Mouse (Mus musculus): ENCODE measurements around the gene Rhbdf2. TPM values are rescaled to one million over a fixed set of nuclear protein-coding genes. Genes with fewer than 3 reads are reported as not detected.

The Rhbdf2 gene
- polyA plus RNA-seq, 1 experiment from 2014 or later: 17.9 TPM

DNA sequence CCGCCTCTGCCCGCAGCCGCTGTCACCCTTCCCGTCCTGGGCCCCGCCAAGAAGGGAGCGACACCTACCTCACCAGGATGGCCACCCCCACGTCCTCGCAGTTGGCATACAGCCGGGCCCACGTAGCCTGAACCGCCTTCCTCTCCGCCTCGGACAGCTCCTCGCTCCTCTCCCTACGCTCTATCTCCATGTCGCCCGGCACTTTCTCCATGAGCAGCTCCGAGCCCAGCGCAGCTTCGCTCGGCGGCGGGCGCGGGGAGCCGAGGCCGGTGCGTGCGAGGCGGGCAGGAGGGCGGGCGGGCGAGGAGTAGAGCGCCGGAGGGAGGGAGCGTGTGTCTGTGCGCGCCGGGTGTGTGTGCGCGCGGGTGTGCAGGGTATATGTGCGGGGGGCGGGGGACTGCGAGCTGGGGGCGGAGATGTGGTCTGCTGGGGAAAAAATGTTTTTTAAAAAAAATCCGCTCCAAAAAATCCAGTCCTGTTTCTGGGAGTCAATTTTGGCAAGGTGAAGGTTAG lies 26.9 kb upstream of the Rhbdf2 start:
- Histone ChIP-seq H3K4me1 (replicated peaks; ENCODE audit: control insufficient read depth, insufficient read depth, low read length) (peaks cover 27% of the 10 kb centered on the region), H3K4me3 (ENCODE audit: low read length) (peak overlapping the region; percentile 61), H3K9me3 (ENCODE audit: control insufficient read depth, low read length) (no peaks in the 10 kb centered on the region), H3K4me2 (ENCODE audit: low read depth, low read length) (peak overlapping the region; percentile 98), H3K36me3 (ENCODE audit: control insufficient read depth, insufficient read depth, low read length) (no peaks in the 10 kb centered on the region), H3K27me3 (ENCODE audit: control insufficient read depth, insufficient read depth, low read depth, low read length) (peaks cover 31% of the 10 kb centered on the region), H3K27ac (ENCODE audit: low read length) (no peak overlapping the region), H3K9ac (ENCODE audit: low read length) (peak overlapping the region; percentile 74)
- under 1% methylated on average over 46 of the region's 47 CpGs for WGBS
- ATAC-seq (ENCODE audit: low read depth): no peak

DNA sequence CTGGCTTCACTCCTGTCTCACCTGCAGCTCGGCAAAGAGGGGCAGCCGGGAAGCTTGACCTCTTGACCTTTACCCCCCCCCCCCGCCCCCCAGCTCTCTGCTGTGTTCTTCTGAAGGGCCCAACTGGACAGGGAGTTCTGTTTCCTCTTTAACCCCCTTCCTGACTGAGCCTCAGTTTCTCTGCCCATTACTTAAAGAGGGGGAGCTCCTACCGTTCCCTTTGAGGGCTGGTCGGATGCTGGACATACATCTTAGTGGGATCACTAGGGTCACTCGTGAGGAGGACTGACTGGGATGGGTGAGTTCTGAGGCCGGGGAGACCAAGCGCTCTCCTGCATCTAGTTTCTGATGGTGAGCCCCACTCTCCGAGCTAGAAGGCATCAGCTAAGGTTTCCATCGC lies 26.4 kb upstream of the Rhbdf2 start, which contains the start of gene Prcd:
Gene Prcd, plus strand, starts transcription at position 301 of the 400 bp plus-strand sequence.
- Histone ChIP-seq H3K4me1 (replicated peaks; ENCODE audit: control insufficient read depth, insufficient read depth, low read length) (peaks cover 30% of the 10 kb centered on the region), H3K27ac (ENCODE audit: low read length) (no peak within 1 kb of the TSS)
- no peak for ATAC-seq (ENCODE audit: low read depth)

DNA sequence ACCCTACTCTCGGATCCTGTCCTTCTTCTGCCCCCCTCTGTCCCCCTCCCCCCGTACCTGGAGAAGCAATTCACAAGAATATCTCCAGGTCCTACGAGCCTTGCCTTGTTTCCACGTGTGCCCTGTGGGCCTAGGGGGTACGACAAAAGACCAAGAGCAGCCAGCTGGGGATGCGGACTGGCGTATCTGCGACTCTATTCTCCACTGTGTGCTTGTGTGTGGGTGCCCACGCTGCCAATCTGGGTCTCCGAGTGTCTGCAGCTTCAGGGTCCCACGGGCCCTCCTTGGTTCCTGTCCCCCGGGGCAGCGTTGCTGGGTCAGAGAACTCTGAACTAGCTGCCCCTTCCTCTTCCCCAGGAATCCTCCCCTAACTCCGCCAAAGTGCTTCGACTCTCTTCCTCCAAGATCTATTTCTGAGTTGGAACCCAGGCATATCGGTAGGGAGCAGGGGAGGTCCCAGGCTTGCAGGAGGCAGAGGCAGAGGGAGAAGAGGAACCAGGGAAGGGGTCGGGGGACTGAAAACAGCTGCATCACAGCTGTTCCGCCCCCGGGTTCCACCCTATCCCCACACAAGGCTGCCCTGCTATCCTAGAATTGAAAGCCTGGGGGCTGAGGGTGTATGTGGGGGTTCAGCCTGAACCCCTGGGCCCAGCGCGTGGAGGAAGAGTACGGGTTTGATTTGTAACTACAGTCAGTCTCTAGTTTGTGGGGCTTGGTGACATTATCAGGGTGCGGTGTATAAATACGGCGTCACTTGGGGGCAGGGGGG lies 25.7 kb upstream of the Rhbdf2 start:
- H3K27me3 ChIP-seq (ENCODE audit: control insufficient read depth, insufficient read depth, low read depth, low read length): peaks cover 31% of the 10 kb centered on the region
- H3K4me3 ChIP-seq (ENCODE audit: low read length): peak overlapping the region; percentile 61
- no peak overlapping the region for H3K27ac ChIP-seq (ENCODE audit: low read length)
- peaks cover 33% of the 10 kb centered on the region for H3K4me1 ChIP-seq (replicated peaks; ENCODE audit: control insufficient read depth, insufficient read depth, low read length)
- ATAC-seq (ENCODE audit: low read depth): no peak
- no peaks in the 10 kb centered on the region for H3K36me3 ChIP-seq (ENCODE audit: control insufficient read depth, insufficient read depth, low read length)
- H3K9me3 ChIP-seq (ENCODE audit: control insufficient read depth, low read length): no peaks in the 10 kb centered on the region
- peak overlapping the region; percentile 98; the same call in 1 of the 2 replicates for H3K4me2 ChIP-seq (ENCODE audit: low read depth, low read length)
- H3K9ac ChIP-seq (ENCODE audit: low read length): peak overlapping the region; percentile 34; the same call in 1 of the 2 replicates
- 68% methylated on average over 25 of the region's 25 CpGs for WGBS

More for the DNA sequence above, 26.4 kb upstream of the Rhbdf2 start, which contains the start of gene Prcd:
- 5% methylated on average over 10 of the region's 10 CpGs for WGBS
- H3K36me3 ChIP-seq (ENCODE audit: control insufficient read depth, insufficient read depth, low read length): no peaks in the 10 kb centered on the region
- peak within 1 kb of the TSS; percentile 98 for H3K4me2 ChIP-seq (ENCODE audit: low read depth, low read length)
- peak within 1 kb of the TSS; percentile 61 for H3K4me3 ChIP-seq (ENCODE audit: low read length)
- no peaks in the 10 kb centered on the region for H3K9me3 ChIP-seq (ENCODE audit: control insufficient read depth, low read length)
- peaks cover 31% of the 10 kb centered on the region for H3K27me3 ChIP-seq (ENCODE audit: control insufficient read depth, insufficient read depth, low read depth, low read length)
- H3K9ac ChIP-seq (ENCODE audit: low read length): peak within 1 kb of the TSS; percentile 74

- Histone ChIP-seq H3K27ac (ENCODE audit: low read length) (no peak overlapping the region), H3K4me1 (replicated peaks; ENCODE audit: control insufficient read depth, insufficient read depth, low read length) (peaks cover 33% of the 10 kb centered on the region), H3K27me3 (ENCODE audit: control insufficient read depth, insufficient read depth, low read depth, low read length) (peaks cover 31% of the 10 kb centered on the region), H3K9ac (ENCODE audit: low read length) (no peak overlapping the region), H3K4me3 (ENCODE audit: low read length) (no peak overlapping the region), H3K9me3 (ENCODE audit: control insufficient read depth, low read length) (no peaks in the 10 kb centered on the region), H3K36me3 (ENCODE audit: control insufficient read depth, insufficient read depth, low read length) (no peaks in the 10 kb centered on the region), H3K4me2 (ENCODE audit: low read depth, low read length) (no peak overlapping the region)
- 83% methylated on average over 8 of the region's 8 CpGs for WGBS
- ATAC-seq (ENCODE audit: low read depth): no peak
Observed at GRCm38 (mm10) chr11:116651339-116651738, 24.5 kb upstream of the Rhbdf2 start.

DNA sequence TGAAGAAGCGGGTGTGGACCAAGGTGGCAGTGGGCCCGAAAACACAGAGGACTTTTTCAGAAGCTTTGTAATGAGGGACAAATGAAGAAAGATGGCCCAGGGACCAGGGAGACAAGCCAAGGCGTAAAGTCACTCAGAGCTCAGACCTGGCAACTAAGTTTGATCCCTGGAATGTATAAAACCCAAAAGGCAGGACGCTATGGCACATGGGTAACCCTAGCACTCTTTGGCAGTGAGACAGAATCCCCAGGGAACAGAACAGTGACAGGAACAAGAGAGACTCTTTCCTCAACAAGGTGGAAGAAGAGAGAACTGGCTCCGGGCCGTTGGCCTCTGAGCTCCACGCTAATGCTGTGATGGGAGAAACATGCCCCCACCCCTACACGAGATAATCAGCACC lies 24.0 kb upstream of the Rhbdf2 start:
- H3K27me3 ChIP-seq (ENCODE audit: control insufficient read depth, insufficient read depth, low read depth, low read length): peaks cover 31% of the 10 kb centered on the region
- no peak overlapping the region for H3K9ac ChIP-seq (ENCODE audit: low read length)
- no peaks in the 10 kb centered on the region for H3K36me3 ChIP-seq (ENCODE audit: control insufficient read depth, insufficient read depth, low read length)
- H3K27ac ChIP-seq (ENCODE audit: low read length): no peak overlapping the region
- H3K4me1 ChIP-seq (replicated peaks; ENCODE audit: control insufficient read depth, insufficient read depth, low read length): peaks cover 33% of the 10 kb centered on the region
- no peak overlapping the region for H3K4me2 ChIP-seq (ENCODE audit: low read depth, low read length)
- H3K9me3 ChIP-seq (ENCODE audit: control insufficient read depth, low read length): no peaks in the 10 kb centered on the region
- ATAC-seq (ENCODE audit: low read depth): no peak
- WGBS: 88% methylated on average over 8 of the region's 8 CpGs
- no peak overlapping the region for H3K4me3 ChIP-seq (ENCODE audit: low read length)

- WGBS: 88% methylated on average over 13 of the region's 13 CpGs
- no peaks in the 10 kb centered on the region for H3K9me3 ChIP-seq (ENCODE audit: control insufficient read depth, low read length)
- peaks cover 33% of the 10 kb centered on the region for H3K4me1 ChIP-seq (replicated peaks; ENCODE audit: control insufficient read depth, insufficient read depth, low read length)
- H3K4me2 ChIP-seq (ENCODE audit: low read depth, low read length): no peak overlapping the region
- no peak overlapping the region for H3K4me3 ChIP-seq (ENCODE audit: low read length)
- no peak for ATAC-seq (ENCODE audit: low read depth)
- peaks cover 29% of the 10 kb centered on the region for H3K27me3 ChIP-seq (ENCODE audit: control insufficient read depth, insufficient read depth, low read depth, low read length)
- H3K27ac ChIP-seq (ENCODE audit: low read length): no peak overlapping the region
- H3K36me3 ChIP-seq (ENCODE audit: control insufficient read depth, insufficient read depth, low read length): no peaks in the 10 kb centered on the region
- no peak overlapping the region for H3K9ac ChIP-seq (ENCODE audit: low read length)
Observed at GRCm38 (mm10) chr11:116649711-116650337, 23.0 kb upstream of the Rhbdf2 start.

- no peak overlapping the region for H3K4me3 ChIP-seq (ENCODE audit: low read length)
- H3K4me1 ChIP-seq (replicated peaks; ENCODE audit: control insufficient read depth, insufficient read depth, low read length): peaks cover 36% of the 10 kb centered on the region
- H3K27ac ChIP-seq (ENCODE audit: low read length): peak overlapping the region; percentile 90
- peak overlapping the region; percentile 19; the same call in 1 of the 2 replicates for H3K9ac ChIP-seq (ENCODE audit: low read length)
- no peak for ATAC-seq (ENCODE audit: low read depth)
- WGBS: 69% methylated on average over 10 of the region's 10 CpGs
- H3K9me3 ChIP-seq (ENCODE audit: control insufficient read depth, low read length): no peaks in the 10 kb centered on the region
- no peak overlapping the region for H3K4me2 ChIP-seq (ENCODE audit: low read depth, low read length)
- no peaks in the 10 kb centered on the region for H3K36me3 ChIP-seq (ENCODE audit: control insufficient read depth, insufficient read depth, low read length)
- H3K27me3 ChIP-seq (ENCODE audit: control insufficient read depth, insufficient read depth, low read depth, low read length): peaks cover 20% of the 10 kb centered on the region
Observed at GRCm38 (mm10) chr11:116648976-116649375, 22.2 kb upstream of the Rhbdf2 start.

DNA sequence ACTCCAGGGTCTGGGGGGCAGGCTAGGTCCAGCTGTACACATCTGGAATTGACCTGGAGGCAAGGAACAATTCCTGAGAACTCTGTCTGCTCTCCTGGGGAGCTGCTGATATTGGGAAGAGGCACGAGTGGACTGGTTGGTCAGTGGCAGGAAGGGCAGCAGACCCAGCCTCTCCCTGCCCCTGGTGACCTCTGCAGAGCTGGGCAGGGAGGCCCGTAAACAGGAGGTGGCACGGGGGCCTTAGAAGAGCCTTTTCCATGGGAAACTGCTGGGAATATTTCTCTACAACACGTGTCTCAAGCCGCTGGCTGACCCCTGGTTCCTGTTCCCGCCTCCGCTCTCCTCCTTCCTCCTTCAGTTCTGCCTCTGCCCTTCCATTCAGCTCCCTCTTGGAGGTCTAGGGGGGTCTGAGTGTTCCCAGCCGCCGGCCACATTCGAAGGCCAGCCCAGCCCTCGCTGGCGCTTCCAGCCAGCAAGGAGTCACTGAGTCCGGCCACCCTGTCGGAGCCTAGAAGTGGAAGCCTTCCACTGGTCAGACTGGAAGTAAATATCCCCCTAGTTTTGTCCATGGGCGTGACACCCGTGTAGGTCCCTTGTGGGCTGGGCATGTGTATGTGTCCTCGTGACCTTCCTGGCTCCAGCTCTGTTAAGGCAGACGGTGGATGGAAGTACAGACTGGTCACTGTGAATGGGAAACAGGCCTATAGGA lies 21.5 kb upstream of the Rhbdf2 start:
- H3K4me1 ChIP-seq (replicated peaks; ENCODE audit: control insufficient read depth, insufficient read depth, low read length): peaks cover 37% of the 10 kb centered on the region
- peak; percentile 42 for ATAC-seq (ENCODE audit: low read depth)
- peak overlapping the region; percentile 19 for H3K9ac ChIP-seq (ENCODE audit: low read length)
- H3K27ac ChIP-seq (ENCODE audit: low read length): peak overlapping the region; percentile 90
- H3K36me3 ChIP-seq (ENCODE audit: control insufficient read depth, insufficient read depth, low read length): no peaks in the 10 kb centered on the region
- H3K4me2 ChIP-seq (ENCODE audit: low read depth, low read length): no peak overlapping the region; the same call in 1 of the 2 replicates
- WGBS: 34% methylated on average over 18 of the region's 18 CpGs
- H3K4me3 ChIP-seq (ENCODE audit: low read length): no peak overlapping the region
- H3K9me3 ChIP-seq (ENCODE audit: control insufficient read depth, low read length): no peaks in the 10 kb centered on the region
- peaks cover 16% of the 10 kb centered on the region for H3K27me3 ChIP-seq (ENCODE audit: control insufficient read depth, insufficient read depth, low read depth, low read length)

All from lung, embryonic 16.5 days (tissue).